ENCODE assay signal across 22 mouse cellular contexts in genomic region chr7:34703437-34703836, GRCm38 (mm10). TPM values are rescaled to one million over a fixed set of nuclear protein-coding genes. Genes with fewer than 3 reads are reported as not detected.
DNase-seq lines count a peak whose midpoint lies in the region; ATAC-seq and TF ChIP-seq lines count a peak whose summit lies in the region.
"Had no signal": no experiment of that assay in that cellular context is flagged by ENCODE, and none has a peak within 500 bp of the region (broad histone marks: within the 10 kb centered on the region; RNA-seq: fewer than 3 reads in every experiment).

No protein-coding gene starts in this region.

- no peaks in the 10 kb centered on the region; the same call in 1 of the 2 replicates for H3K4me1 ChIP-seq in lung, adult 2 months (ENCODE audit: control insufficient read depth, insufficient read depth, low read length)
- H3K4me1 ChIP-seq in lung, embryonic 15.5 days, result peaks cover 8% of the 10 kb centered on the region; the same call in 1 of the 2 replicates
- H3K4me1 ChIP-seq: heart, embryonic 10.5 days had no signal

- no peak overlapping the region for H3K4me3 ChIP-seq in lung, adult 2 months (replicated peaks; ENCODE audit: extremely low read depth, low read depth, low read length)
- H3K4me3 ChIP-seq in lung, embryonic 15.5 days, result no peak overlapping the region
- H3K4me3 ChIP-seq: embryonic facial prominence, embryonic 12.5 days; forebrain, embryonic 10.5 days; forebrain, embryonic 15.5 days; heart, embryonic 10.5 days; hindbrain, embryonic 13.5 days; kidney, embryonic 15.5 days had no signal

- no peaks in the 10 kb centered on the region for H3K36me3 ChIP-seq in lung, embryonic 15.5 days
- H3K36me3 ChIP-seq: embryonic facial prominence, embryonic 12.5 days; forebrain, embryonic 10.5 days; forebrain, embryonic 15.5 days; heart, embryonic 10.5 days; hindbrain, embryonic 13.5 days; kidney, embryonic 15.5 days had no signal

- no peak for TF ChIP-seq CTCF in lung, adult 2 months (IDR thresholded peaks at IDR 0.05; ENCODE audit: insufficient read depth, low read length)

- no peak for TF ChIP-seq POLR2A in lung, adult 2 months (IDR thresholded peaks at IDR 0.05; ENCODE audit: borderline replicate concordance, extremely low read depth, low read depth, low read length)

- intact Hi-C loops in left cerebral cortex, postnatal 14 days (cut with DNase I), result no loop called here

- no peak overlapping the region for H3K27ac ChIP-seq in lung, embryonic 15.5 days
- H3K27ac ChIP-seq: embryonic facial prominence, embryonic 12.5 days; forebrain, embryonic 10.5 days; forebrain, embryonic 15.5 days; heart, embryonic 10.5 days; hindbrain, embryonic 13.5 days; kidney, embryonic 15.5 days; liver, embryonic 14.5 days had no signal

- H3K27me3 ChIP-seq in lung, embryonic 15.5 days, result peaks cover 16% of the 10 kb centered on the region
- H3K27me3 ChIP-seq: embryonic facial prominence, embryonic 12.5 days; forebrain, embryonic 15.5 days; hindbrain, embryonic 13.5 days had no signal

- H3K4me2 ChIP-seq in lung, embryonic 15.5 days, result no peak overlapping the region
- H3K4me2 ChIP-seq: embryonic facial prominence, embryonic 12.5 days; forebrain, embryonic 15.5 days; hindbrain, embryonic 13.5 days; kidney, embryonic 15.5 days had no signal

- H3K9ac ChIP-seq in lung, embryonic 15.5 days, result no peak overlapping the region
- H3K9ac ChIP-seq: embryonic facial prominence, embryonic 12.5 days; forebrain, embryonic 15.5 days; hindbrain, embryonic 13.5 days; kidney, embryonic 15.5 days; liver, embryonic 14.5 days had no signal

- DNase-seq in lung, adult 18-20 months, result peak; percentile 10 to 30
- no peak for DNase-seq in lung, adult 2 months
- DNase-seq in lung, postnatal 10 days, result peak; percentile 63
- DNase-seq in left cerebral cortex, postnatal 14 days (ENCODE audit: low spot score in 2 of 2), result no peak
- DNase-seq in cerebellum, adult 11 months, result no peak
- DNase-seq: adrenal gland, adult 8-10 months; cerebellum, adult 8-10 months; cerebellum, postnatal 36 days; gastrocnemius, postnatal 25 days; heart, adult 11 months; midbrain, embryonic 14.5 days; right cerebral cortex, postnatal 14 days; thymus, adult 18-20 months had no signal

- WGBS in lung, adult 2 months, result 37% methylated on average over 4 of the region's 4 CpGs
- 39% methylated on average over 4 of the region's 4 CpGs for WGBS in lung, embryonic 15.5 days

- no peaks in the 10 kb centered on the region for H3K9me3 ChIP-seq in lung, embryonic 15.5 days
- H3K9me3 ChIP-seq: forebrain, embryonic 15.5 days; heart, embryonic 10.5 days; kidney, embryonic 15.5 days had no signal

- ATAC-seq in lung, embryonic 15.5 days (ENCODE audit: borderline replicate concordance, extremely low read depth, low FRiP score, low TSS enrichment), result peak; percentile 66
- ATAC-seq: activated CD4-positive, CD25-positive, alpha-beta regulatory T cell, adult 4 months; forebrain, embryonic 15.5 days had no signal

RNA-seq across cellular contexts. Expression of gene Kctd15, which starts 46.9 kb away (rescaled TPM):
- 25.1 and 27.5 TPM in 2 replicates for polyA plus RNA-seq in lung, adult 2 months (2012; rRNA removed)
- polyA plus RNA-seq in lung, embryonic 15.5 days (2015; fragmentation: Nextera tagmentation; extraction: Ambion mirVana), result 17.3 and 18.4 TPM in 2 replicates
- 10 to 100 TPM; 16.0 to 16.2 TPM for total RNA-seq in left cerebral cortex, postnatal 14 days (2021)
- polyA plus RNA-seq: activated CD4-positive, CD25-positive, alpha-beta regulatory T cell, adult 4 months had no signal

Comparison
In these comparisons a context has a peak if more than half of its experiments do, and no peak if none do; other contexts are left out.
1. DNase-seq: peak in lung, adult 18-20 months (2 of 2) and lung, postnatal 10 days (single experiment); none in lung, adult 2 months (single experiment), left cerebral cortex, postnatal 14 days (0 of 2) and cerebellum, adult 11 months (single experiment).